Mouse (Mus musculus) layer of hippocampus, postnatal 14 days (tissue): ENCODE data around the gene Mydgf. TPM values are rescaled to one million over a fixed set of nuclear protein-coding genes. Genes with fewer than 3 reads are reported as not detected.

ENCODE experiments used
- DNase-seq, 2 experiments: peaks; one replicate each; pipeline ENCODE4 v3.0.0; 2021 to 2022; ENCODE audit warnings: low spot score in 2 of 2, mixed read lengths in 1 of 2
- microRNA-seq, 2 experiments: library from miRNA; unstranded; fragments of <30 nt; microRNA quantifications; one replicate each; pipeline ENCODE4 v1.2.0; 2021
- total RNA-seq, 2 experiments: library from RNA; stranded (reverse); gene quantifications; 2 replicates each; pipeline ENCODE4 v1.2.3; 2021

The Mydgf gene
- total RNA-seq, 2 experiments from 2014 or later: 43.3 to 46.0 TPM

DNA sequence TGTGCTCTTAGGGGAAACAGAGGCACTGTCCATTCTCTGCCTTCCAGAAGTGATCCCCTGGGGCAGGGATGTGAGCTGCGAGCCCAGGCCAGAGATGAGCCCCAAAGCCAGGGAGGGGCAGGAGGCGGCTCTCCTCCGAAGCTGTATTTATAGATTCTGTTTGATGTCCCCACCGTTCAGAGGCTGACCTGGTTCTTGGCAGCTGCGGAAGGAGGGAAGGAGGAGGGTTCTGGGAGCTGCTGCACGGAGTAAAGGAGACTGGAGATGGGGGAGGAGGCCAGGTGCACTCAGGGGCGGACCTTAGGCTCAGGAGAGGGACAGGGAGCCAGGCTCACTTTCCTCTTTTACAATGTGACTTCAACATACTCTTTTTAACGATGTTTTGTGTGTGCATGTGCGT, 37.6 kb downstream of the Mydgf start:
- DNase-seq: no peak

GRCm38 (mm10) chr17:56144546-56144945, 39.2 kb downstream of the Mydgf start:
- no peak for DNase-seq

DNA sequence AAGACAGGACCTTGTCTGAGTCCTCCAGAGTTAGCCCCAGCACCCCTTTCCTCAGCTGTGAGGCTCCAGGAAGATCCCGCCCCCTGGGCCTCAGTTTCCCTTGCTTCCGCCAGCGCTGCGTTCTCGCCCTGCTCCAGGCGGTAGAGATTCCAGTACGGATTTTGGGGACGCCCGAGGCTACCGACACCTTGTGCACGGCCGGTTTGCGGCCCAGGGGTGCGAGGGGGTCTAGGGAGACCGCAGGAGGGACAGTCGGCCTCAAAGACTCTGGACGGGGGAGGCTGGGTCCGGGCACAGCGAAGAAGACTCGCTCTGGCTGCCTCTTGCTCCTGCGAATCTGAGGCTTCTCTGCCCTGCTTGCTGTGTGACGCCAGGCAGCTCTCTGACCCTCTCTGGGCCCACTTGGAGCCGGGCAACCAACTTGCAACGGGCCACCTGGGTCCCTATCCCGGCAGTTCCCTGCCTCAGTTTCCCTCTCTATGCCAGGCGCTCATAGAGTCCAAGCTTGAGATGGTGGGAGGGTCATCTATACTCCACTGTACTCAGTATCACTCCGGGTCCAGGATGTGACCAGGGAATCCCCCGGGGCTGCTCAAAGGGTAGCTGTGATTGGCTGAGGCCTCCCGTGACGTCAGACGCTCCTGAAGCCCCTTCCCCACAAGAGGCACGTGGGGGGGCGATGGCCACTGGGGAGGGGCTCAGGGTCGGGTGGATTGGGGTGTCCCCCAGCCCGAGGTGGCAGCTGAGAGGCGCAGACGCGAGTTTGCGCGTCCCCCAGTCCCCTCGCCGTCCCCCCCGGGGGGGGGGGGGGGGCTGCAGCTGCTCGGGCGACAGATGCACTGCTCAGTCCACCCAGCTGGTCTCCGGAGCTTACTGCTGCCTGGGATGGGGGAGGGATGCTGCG, 41.8 kb downstream of the Mydgf start:
- peak; percentile 67 to 69 for DNase-seq

DNA sequence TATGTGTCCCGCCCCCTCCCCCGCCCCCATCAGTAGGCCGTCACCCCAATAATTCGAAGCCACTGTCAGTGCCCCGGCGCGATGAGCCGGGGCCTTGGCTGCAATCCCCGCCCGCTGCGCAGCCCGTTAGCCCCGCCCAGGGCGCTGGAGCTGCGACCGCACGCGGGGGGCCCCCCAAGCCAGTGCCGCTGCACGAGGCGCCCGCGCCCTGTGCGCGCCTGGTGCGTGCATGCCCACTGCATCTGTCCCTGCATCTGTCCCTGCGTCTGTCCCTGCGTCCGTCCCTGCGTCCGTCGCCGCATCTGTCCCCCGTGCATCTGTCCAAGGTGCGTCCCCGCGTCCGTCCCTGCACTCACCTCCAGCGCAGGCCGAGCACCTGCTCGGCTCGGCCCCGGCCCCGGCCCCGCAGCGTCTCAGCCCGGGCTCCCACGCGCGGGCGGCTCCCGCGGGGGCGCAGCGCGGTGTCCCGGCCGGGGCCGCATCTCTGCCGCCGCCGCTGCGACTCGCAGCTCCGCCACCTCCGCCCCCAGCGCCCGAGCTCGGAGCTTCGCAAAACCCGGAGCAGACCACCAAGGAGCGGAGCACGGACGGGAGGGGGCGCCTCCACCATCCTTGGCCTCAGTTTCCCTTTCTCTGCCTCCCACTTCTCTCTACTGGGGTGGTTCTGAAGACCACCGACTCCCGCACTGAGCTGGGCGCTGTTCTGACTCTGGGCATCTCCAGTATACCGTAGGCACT, 43.7 kb downstream of the Mydgf start, which contains the start of gene Sema6b:
TSS of gene Sema6b (minus strand) at position 486 of the 738 bp plus-strand sequence.
- DNase-seq: peak; percentile 78 to 80

- DNase-seq: no peak
Measured at GRCm38 (mm10) chr17:56139355-56139754, 44.4 kb downstream of the Mydgf start.

GRCm38 (mm10) chr17:56137839-56138613, 45.7 kb downstream of the Mydgf start:
- no peak for DNase-seq

GRCm38 (mm10) chr17:56136558-56136957, 47.2 kb downstream of the Mydgf start:
- no peak for DNase-seq

DNA sequence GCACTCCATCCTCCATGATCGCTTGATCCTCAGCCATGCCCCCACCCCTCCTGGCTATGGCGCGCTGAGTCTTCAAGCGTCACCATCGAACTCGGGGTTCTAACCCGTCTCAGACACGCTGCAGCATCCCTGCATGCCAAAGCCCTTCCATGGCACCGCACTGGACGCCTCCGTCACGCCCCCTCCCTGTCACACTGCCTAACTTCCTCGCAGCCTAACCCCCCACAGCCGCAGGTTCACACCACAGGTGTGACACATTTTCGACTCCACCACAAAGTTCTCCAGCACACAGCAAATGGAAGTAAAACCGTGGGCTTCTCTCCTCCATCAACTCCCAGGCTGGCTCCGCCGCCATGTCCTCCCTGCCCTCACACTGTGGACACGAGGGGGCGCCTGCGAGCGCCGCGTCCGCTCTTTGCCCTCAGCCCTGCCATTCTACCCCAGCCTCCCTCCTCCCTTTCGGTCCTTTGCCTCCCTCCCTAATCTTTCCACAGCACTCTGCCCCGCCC, 49.2 kb downstream of the Mydgf start:
- no peak for DNase-seq

- DNase-seq: no peak
Measured at GRCm38 (mm10) chr17:56133457-56134363, 50.0 kb downstream of the Mydgf start.

- no peak for DNase-seq
Measured at GRCm38 (mm10) chr17:56132661-56133060, 51.1 kb downstream of the Mydgf start.

DNA sequence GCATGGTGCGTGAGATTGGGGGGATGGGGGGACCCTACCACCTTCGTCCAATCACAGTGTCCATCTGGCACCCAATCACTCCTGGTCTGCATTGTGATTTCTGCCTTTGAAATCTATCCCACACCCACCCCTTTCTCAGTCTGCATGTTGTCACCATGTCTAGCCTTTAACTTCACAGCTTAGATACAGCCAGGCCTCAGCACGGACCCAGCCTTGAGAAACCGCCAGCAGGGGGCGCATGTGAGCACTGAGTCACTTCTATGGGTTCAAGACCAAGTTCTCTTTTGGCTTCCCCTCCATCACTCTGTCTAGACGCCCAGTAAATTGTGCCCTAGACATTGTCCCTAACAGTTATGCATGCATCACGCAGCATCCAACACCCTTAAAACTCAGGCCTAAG, 51.9 kb downstream of the Mydgf start:
- no peak for DNase-seq

DNA sequence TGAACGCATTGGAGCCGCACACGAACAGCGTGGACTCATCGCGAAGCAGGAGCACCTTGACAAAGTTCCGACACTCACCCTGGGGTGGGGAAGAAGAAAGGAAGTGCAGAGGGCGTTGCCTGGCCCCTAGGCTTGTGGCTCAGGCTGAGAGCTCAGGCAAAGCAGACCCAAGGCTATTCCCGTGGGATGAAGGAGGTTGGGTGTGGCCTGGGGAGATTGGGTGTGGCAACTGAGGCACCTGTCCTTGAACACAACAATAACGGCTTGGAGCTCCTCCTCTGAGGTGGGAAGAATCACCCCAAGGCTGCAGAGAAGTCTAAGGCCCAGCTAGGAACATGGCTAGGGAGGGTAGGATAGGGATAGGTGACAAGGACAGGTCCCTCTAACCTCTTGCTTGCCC, 52.6 kb downstream of the Mydgf start:
- no peak for DNase-seq

DNA sequence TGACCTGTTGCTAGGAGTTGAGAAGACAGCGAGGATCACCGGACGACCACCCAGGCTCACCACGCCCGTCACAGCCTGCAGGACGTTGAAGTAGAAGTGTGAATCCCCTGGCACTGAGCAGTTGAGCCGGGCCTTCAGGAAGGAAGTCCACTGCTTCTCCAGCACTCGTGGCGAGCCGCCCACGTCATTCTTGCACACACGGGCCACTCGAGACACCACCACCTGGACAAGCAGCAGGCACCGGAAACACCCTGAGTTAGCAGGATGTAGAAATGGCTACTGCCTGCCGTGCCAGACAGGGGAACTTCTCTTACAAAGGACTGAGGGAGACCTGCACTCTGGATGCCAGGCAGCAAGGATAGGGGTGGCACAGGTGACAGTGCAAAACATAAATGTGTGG, 55.5 kb downstream of the Mydgf start:
- no peak for DNase-seq

- no peak for DNase-seq
Measured at GRCm38 (mm10) chr17:56126175-56126574, 57.5 kb downstream of the Mydgf start.

Small RNA genes within 50 kb of the gene (microRNA-seq; reads per million reads assigned to microRNA genes)
- gene Gm44397: 0 reads per million in 2 experiments

Other genes with a start within 250 kb of the Mydgf start
- 1 to 10 TPM; 4.1 to 4.9 TPM for gene Zfp119b, start 234.4 kb downstream of the Mydgf start, total RNA-seq
- 1 to 10 TPM; 1.9 TPM for gene Ebi3, start 231.3 kb downstream of the Mydgf start, total RNA-seq
- gene Yju2, start 224.8 kb downstream of the Mydgf start, total RNA-seq: 10 to 100 TPM; 15.0 to 16.2 TPM
- gene Shd, start 213.5 kb downstream of the Mydgf start, total RNA-seq: 10 to 100 TPM; 38.9 to 44.9 TPM
- 10 to 100 TPM; 73.1 to 76.4 TPM for gene Fsd1, start 197.4 kb downstream of the Mydgf start, total RNA-seq
- 1 to 10 TPM; 4.0 to 4.3 TPM for gene Stap2, start 178.3 kb downstream of the Mydgf start, total RNA-seq
- gene Mpnd, start 178.2 kb downstream of the Mydgf start, total RNA-seq: 100 to 1,000 TPM; 112 to 119 TPM
- gene Sh3gl1, start 147.3 kb downstream of the Mydgf start, total RNA-seq: 10 to 100 TPM; 64.9 to 67.5 TPM
- 1 to 10 TPM; 3.5 to 5.0 TPM for gene Chaf1a, start 143.5 kb downstream of the Mydgf start, total RNA-seq
- 10 to 100 TPM; 64.4 to 72.8 TPM for gene Ubxn6, start 108.9 kb downstream of the Mydgf start, total RNA-seq
- gene Hdgfl2, start 104.3 kb downstream of the Mydgf start, total RNA-seq: 100 to 1,000 TPM; 104 to 115 TPM
- 1 to 10 TPM; 1.3 to 2.5 TPM for gene Plin4, start 74.1 kb downstream of the Mydgf start, total RNA-seq
- 1 to 10 TPM; 1.1 to 1.4 TPM for gene Plin5, start 66.3 kb downstream of the Mydgf start, total RNA-seq
- under 1 TPM; 0.62 to 0.81 TPM for gene Lrg1, start 61.9 kb downstream of the Mydgf start, total RNA-seq
- gene Sema6b, start 43.6 kb downstream of the Mydgf start, total RNA-seq: 100 to 1,000 TPM; 140 to 142 TPM
- 1 to 10 TPM; 6.2 to 6.6 TPM for gene Tnfaip8l1, start 21.4 kb downstream of the Mydgf start, total RNA-seq
- 10 to 100 TPM; 49.4 to 52.4 TPM for gene Dpp9, start 35.0 kb upstream of the Mydgf start, total RNA-seq
- 10 to 100 TPM; 41.6 to 44.7 TPM for gene Fem1a, start 72.9 kb upstream of the Mydgf start, total RNA-seq
- gene Ticam1, start 92.9 kb upstream of the Mydgf start, total RNA-seq: 1 to 10 TPM; 6.2 to 7.4 TPM
- gene Plin3, start 109.0 kb upstream of the Mydgf start, total RNA-seq: 1 to 10 TPM; 5.1 to 9.1 TPM
- not detected for gene Arrdc5, start 116.4 kb upstream of the Mydgf start, total RNA-seq
- gene Uhrf1, start 119.4 kb upstream of the Mydgf start, total RNA-seq: 1 to 10 TPM; 2.4 to 5.0 TPM
- gene Kdm4b, start 142.1 kb upstream of the Mydgf start, total RNA-seq: 10 to 100 TPM; 79.7 to 84.5 TPM